Mouse (Mus musculus) intestine, postnatal 0 days (tissue): ENCODE measurements around the gene Ankrd28. TPM values are rescaled to one million over a fixed set of nuclear protein-coding genes. Genes with fewer than 3 reads are reported as not detected.

ENCODE experiments used
- ATAC-seq: fragments of 200-750 bp; cut with Nextera tagmentation; 2 replicates; pipeline ENCODE4 v1.8.0; 2017; ENCODE audit warnings: mild to moderate bottlenecking, moderate TSS enrichment, moderate library complexity
- H3K27ac ChIP-seq: fragments of 300-500 bp; sonication (generic); 2 replicates; pipeline ENCODE4 v1.5.1; 2014; ENCODE audit warnings: mild to moderate bottlenecking, low read depth, low read length, moderate library complexity
- H3K27me3 ChIP-seq: fragments of 300-500 bp; sonication (generic); replicated peaks from 2 replicates; pipeline ENCODE4 v1.6.1; 2014; ENCODE audit warnings: low read length, mixed read lengths; ENCODE audit not compliant: control insufficient read depth, insufficient read depth
- H3K36me3 ChIP-seq: fragments of 300-500 bp; sonication (generic); 2 replicates; pipeline ENCODE4 v1.6.1; 2014; ENCODE audit warnings: mild to moderate bottlenecking, moderate library complexity; ENCODE audit not compliant: control insufficient read depth, insufficient read depth
- H3K4me1 ChIP-seq: fragments of 300-500 bp; sonication (generic); replicated peaks from 2 replicates; pipeline ENCODE4 v1.6.1; 2014; ENCODE audit warnings: antibody characterized with exemption, low read length, mixed read lengths; ENCODE audit not compliant: control insufficient read depth, insufficient read depth
- H3K4me2 ChIP-seq: fragments of 300-500 bp; sonication (generic); replicated peaks from 2 replicates; pipeline ENCODE4 v1.6.1; 2014; ENCODE audit warnings: low read depth, mild to moderate bottlenecking, moderate library complexity
- H3K4me3 ChIP-seq: fragments of 300-500 bp; sonication (generic); 2 replicates; pipeline ENCODE4 v1.5.1; 2014; ENCODE audit warnings: low read depth, low read length
- H3K9ac ChIP-seq: fragments of 300-500 bp; sonication (generic); 2 replicates; pipeline ENCODE4 v1.6.1; 2014; ENCODE audit warnings: mild to moderate bottlenecking, low read depth, low read length
- H3K9me3 ChIP-seq: fragments of 300-500 bp; sonication (generic); 2 replicates; pipeline ENCODE4 v1.6.1; 2016; ENCODE audit warnings: mixed run types; ENCODE audit not compliant: control insufficient read depth
- CTCF ChIP-seq: sonication (generic); IDR thresholded peaks from 2 replicates; pipeline ENCODE4 v1.5.1; 2016; ENCODE audit warnings: low read depth, mild to moderate bottlenecking, control low read depth, antibody characterized with exemption, moderate library complexity
- WGBS: fragments of 180-500 bp; shearing (Covaris S2); extraction: QIAGEN DNeasy Blood & Tissue Kit; methylation state at CpG from one replicate; pipeline ENCODE4 v1.1.7; 2014; 5-methylcytosine and 5-hydroxymethylcytosine counted together
- polyA plus RNA-seq: library from polyadenylated mRNA; unstranded; fragments of >200 nt; fragmentation: Nextera tagmentation; extraction: Ambion mirVana; gene quantifications from 2 replicates; pipeline ENCODE4 v1.2.1, GENCODE M21; 2015

Ankrd28 gene
- polyA plus RNA-seq, 1 experiment from 2014 or later = 3.9 TPM

DNA sequence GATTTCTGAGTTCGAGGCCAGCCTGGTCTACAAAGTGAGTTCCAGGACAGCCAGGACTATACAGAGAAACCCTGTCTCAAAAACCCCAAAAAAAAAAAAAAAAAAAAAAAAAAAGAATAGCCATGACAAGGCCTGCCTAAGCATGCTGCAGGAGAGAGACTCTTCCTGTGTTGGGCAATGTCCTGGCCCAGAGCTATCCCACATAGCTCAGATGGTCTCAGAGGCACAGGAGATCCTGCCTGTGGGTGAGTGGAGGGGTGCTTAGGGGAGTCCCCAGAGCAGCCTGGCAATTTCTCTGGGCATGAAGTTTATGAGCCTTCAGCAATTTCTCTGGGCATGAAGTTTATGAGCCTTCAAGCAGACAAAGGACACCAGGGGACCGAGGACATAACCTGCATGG lies 146.8 kb downstream of the Ankrd28 start:
- no peaks in the 10 kb centered on the region for H3K36me3 ChIP-seq
- ATAC-seq = no peak
- H3K4me2 ChIP-seq = no peak overlapping the region
- H3K9ac ChIP-seq = no peak overlapping the region
- H3K9me3 ChIP-seq = no peaks in the 10 kb centered on the region
- WGBS = 95% methylated on average over 1 of the region's 2 CpGs
- no peak for TF ChIP-seq CTCF
- no peaks in the 10 kb centered on the region for H3K27me3 ChIP-seq
- H3K4me3 ChIP-seq = no peak overlapping the region
- no peak overlapping the region for H3K27ac ChIP-seq
- H3K4me1 ChIP-seq = no peaks in the 10 kb centered on the region

DNA sequence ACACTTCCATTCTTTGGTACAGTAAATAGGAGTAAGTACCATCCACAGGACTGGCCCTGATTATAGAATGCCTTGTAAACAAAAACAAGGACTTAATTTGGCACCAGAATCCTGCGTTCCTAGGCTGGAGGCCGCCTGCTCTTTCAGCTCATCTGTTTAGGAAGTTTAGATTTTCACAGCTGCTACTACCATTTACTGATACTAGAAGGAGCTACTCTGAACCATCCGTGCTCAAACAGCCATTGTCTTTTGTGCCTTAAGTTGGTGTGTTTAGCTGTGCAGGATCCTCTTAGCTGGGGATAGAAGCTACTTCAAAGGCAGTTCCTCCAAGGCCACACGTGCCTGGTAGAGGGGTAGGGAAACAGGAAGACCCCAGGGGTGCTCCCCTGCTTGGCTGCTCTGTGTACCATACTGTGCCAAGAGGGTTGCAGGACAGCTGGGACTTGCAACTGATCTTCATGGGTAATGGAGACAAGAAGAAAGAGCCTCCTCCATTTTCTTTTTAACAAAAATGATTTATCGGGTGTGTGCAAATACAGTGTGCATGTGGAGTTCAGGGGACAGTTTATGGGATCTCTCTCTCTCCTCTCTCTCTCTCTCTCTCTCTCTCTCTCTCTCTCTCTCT lies 148.4 kb downstream of the Ankrd28 start:
- H3K36me3 ChIP-seq = no peaks in the 10 kb centered on the region
- WGBS = 45% methylated on average over 5 of the region's 5 CpGs
- no peak for TF ChIP-seq CTCF

DNA sequence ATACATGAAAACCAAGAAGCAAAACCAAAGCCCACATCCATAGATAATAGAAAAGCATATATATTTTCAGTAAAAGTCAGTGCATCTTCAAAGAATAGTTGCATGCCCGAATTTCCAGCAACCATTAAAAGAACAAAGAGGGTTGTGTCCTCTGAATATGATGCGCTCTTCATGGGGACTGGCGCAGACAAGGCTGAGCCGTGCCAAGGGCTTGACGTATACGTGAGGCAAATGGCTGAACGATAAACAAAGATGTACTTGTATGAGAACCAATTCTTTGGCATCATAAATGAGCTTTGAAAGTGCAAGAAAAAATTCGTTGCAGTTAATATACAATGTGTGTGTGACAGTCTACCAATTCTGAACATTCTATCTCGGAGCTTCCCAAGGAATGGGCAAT lies 149.2 kb downstream of the Ankrd28 start:
- Histone ChIP-seq H3K9ac (no peak overlapping the region), H3K27ac (no peak overlapping the region), H3K36me3 (no peaks in the 10 kb centered on the region), H3K4me1 (no peaks in the 10 kb centered on the region), H3K27me3 (no peaks in the 10 kb centered on the region), H3K4me3 (no peak overlapping the region), H3K9me3 (no peaks in the 10 kb centered on the region), H3K4me2 (no peak overlapping the region)
- ATAC-seq = no peak
- WGBS = 79% methylated on average over 9 of the region's 9 CpGs
- no peak for TF ChIP-seq CTCF

More for the DNA sequence above, 148.4 kb downstream of the Ankrd28 start:
- Histone ChIP-seq H3K4me3 (no peak overlapping the region), H3K9me3 (no peaks in the 10 kb centered on the region), H3K27ac (no peak overlapping the region), H3K9ac (no peak overlapping the region), H3K4me1 (no peaks in the 10 kb centered on the region), H3K4me2 (no peak overlapping the region), H3K27me3 (no peaks in the 10 kb centered on the region)
- ATAC-seq = no peak

DNA sequence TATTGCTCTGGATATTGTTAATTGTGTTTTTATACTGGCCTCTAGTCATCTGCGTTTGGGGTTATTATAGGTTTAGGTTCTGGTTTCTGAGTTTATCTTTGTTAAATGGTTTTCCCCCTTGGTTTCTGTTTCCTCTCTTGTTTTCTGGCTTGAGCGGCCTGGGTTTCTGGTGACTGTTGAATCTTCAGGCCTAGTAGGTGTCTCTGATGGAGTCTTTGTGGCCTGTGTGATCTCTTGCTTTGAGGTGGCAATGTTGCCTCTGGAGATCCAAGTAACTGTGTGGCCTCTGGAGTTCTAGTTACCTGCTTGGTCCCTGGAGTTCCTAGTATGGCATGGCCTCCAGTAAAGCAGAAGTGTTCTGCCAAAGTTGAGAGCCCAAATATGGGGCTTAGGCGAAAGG lies 149.8 kb downstream of the Ankrd28 start:
- no peak for ATAC-seq
- Histone ChIP-seq H3K36me3 (no peaks in the 10 kb centered on the region), H3K4me3 (no peak overlapping the region), H3K4me2 (no peak overlapping the region), H3K27ac (no peak overlapping the region), H3K9ac (no peak overlapping the region), H3K27me3 (no peaks in the 10 kb centered on the region), H3K9me3 (no peaks in the 10 kb centered on the region), H3K4me1 (no peaks in the 10 kb centered on the region)
- no peak for TF ChIP-seq CTCF
- 91% methylated on average over 3 of the region's 3 CpGs for WGBS

DNA sequence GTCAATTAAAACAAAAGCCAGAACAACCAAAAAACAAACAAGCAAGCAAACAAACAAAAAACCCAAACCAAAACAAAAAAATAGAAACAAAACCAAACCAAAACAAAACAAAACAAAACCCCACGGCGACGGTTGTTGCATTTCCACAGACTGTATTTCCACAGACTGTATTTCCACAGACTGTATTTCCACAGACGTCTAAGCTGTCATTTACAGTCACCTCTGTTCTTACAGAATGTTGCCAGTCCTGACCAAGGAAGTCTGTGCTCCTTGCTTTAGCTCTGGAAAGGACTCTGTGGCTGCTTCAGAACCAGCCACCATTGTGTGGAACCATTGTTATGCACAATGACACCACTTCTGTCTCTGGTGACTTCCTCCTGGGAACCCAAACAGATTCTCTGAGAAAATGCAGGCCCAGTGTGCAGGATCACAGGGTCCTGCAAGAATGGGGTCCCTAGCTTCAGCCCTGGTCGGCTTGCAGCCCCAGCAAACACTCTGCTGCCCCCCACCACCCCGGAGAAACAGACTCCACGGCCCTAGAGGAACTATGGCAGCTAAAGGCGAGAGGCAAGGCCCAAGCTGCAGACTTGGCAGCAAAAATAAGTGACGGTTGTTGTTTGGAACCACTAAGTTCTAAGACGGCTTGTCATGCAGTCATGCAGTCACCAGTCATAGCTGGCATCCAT lies 158.7 kb downstream of the Ankrd28 start:
- no peak overlapping the region for H3K4me3 ChIP-seq
- no peak for ATAC-seq
- H3K36me3 ChIP-seq = peaks cover 8% of the 10 kb centered on the region; the same call in 1 of the 2 replicates
- H3K27ac ChIP-seq = no peak overlapping the region
- TF ChIP-seq CTCF = no peak
- no peaks in the 10 kb centered on the region for H3K9me3 ChIP-seq
- no peak overlapping the region for H3K4me2 ChIP-seq
- no peaks in the 10 kb centered on the region for H3K4me1 ChIP-seq
- H3K9ac ChIP-seq = no peak overlapping the region
- H3K27me3 ChIP-seq = no peaks in the 10 kb centered on the region
- WGBS = 72% methylated on average over 10 of the region's 10 CpGs

DNA sequence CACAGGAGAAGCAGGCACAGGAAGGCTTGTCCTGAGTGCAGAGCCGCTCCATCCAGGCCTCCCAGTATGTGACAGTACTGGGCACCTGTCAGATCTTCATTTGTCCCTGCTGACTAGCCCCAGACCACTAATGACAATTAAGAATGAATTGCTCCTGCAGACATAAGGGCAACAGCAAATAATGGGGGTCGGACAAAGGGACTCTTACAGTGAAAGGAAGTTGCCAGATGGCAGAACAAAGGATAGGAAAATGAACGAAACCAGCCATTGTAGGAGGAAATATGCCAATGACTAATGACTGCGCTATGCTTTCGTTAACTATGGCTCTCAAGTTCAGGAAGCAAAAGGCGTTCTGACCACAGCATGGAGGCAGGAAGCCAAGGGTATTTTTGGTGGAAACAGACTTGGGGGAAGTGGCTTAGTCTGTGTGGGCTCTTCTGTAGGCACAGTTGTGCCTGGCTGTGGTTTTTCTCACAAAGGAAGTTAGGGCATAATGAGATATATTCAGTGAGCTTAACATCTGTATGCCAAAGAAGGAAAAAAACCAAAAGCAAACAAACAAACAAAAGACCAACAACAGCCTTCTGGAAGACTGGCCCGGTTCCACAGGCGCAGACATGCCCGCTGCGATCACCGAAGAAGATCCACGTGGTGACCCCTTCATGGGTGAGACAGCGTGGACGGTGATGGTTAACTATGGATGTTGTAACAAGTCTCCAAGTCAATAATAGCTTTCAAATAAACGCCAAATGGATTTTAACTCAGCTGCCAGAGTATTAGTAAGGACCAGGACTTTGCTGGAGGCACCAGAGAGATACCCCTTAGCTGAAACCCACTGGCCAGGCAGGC lies 160.6 kb downstream of the Ankrd28 start:
- no peak overlapping the region for H3K4me2 ChIP-seq
- no peaks in the 10 kb centered on the region for H3K27me3 ChIP-seq
- H3K9ac ChIP-seq = no peak overlapping the region
- no peak overlapping the region for H3K4me3 ChIP-seq
- 70% methylated on average over 15 of the region's 15 CpGs for WGBS
- peaks cover 17% of the 10 kb centered on the region; the same call in 1 of the 2 replicates for H3K36me3 ChIP-seq
- ATAC-seq = no peak
- no peaks in the 10 kb centered on the region for H3K4me1 ChIP-seq
- no peak for TF ChIP-seq CTCF
- H3K9me3 ChIP-seq = no peaks in the 10 kb centered on the region
- peak overlapping the region; percentile 60; the same call in 1 of the 2 replicates for H3K27ac ChIP-seq
